Mouse (Mus musculus): ENCODE results near the gene Bckdha. TPM values are rescaled to one million over a fixed set of nuclear protein-coding genes. Genes with fewer than 3 reads are reported as not detected.

Bckdha gene
- polyA plus RNA-seq, 1 experiment from 2014 or later: 50.7 TPM

DNA sequence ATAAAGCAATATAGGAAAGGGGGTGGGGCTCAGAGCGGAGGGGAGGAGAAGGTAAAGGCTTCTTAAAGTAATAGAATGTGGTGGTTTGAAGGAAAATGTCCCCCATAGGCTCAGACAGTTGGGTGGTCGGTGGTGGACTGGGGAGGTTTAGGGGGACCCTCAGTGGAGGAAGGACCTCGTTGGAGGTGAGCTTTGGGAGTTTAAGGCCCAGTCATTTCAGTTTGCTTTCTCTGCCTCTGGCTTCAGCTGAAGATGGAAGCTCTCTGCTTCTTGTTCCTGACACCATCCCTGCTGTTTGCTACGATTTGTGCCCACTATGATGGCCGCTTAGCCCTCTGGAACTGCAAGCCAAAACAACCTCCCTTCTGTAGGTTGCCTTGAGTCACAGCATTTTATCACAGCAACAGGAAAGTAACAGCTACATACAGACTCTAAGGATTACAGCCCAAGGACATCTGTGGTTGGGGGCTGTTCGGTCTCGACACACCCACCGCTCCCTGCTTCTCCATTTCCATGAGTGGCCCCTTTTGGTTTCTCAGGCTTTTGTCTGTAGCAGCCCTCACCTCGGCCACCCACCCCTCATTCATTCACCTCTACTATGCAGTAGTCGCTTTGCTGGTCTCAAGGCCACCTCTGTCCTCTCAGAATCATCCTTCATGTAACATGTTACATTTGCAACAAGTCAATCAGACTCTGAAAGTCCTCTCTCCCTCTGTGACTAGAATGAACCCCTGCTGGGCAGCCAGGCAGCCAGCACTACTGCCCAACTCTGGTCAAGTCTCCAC is 41.2 kb downstream of the Bckdha start:
- WGBS: 82% methylated on average over 10 of the region's 10 CpGs
- no peak for ATAC-seq (ENCODE audit: low read depth)
- peaks cover 12% of the 10 kb centered on the region for H3K4me1 ChIP-seq (replicated peaks)
- H3K4me3 ChIP-seq: no peak overlapping the region
- no peaks in the 10 kb centered on the region for H3K27me3 ChIP-seq
- no peak overlapping the region for H3K9ac ChIP-seq
- no peaks in the 10 kb centered on the region for H3K9me3 ChIP-seq
- no peak overlapping the region for H3K4me2 ChIP-seq
- peaks cover 15% of the 10 kb centered on the region for H3K36me3 ChIP-seq
- H3K27ac ChIP-seq (replicated peaks): no peak overlapping the region

GRCm38 (mm10) chr7:25615706-25616011 is 43.1 kb downstream of the Bckdha start, which contains the start of gene Erich4:
Gene Erich4, minus strand, starts transcription at chr7:25615892.
- 94% methylated on average over 5 of the region's 5 CpGs for WGBS
- no peak within 1 kb of the TSS for H3K4me2 ChIP-seq
- peaks cover 12% of the 10 kb centered on the region for H3K4me1 ChIP-seq (replicated peaks)
- no peaks in the 10 kb centered on the region for H3K27me3 ChIP-seq
- no peak within 1 kb of the TSS for H3K9ac ChIP-seq
- ATAC-seq (ENCODE audit: low read depth): no peak
- H3K36me3 ChIP-seq: no peaks in the 10 kb centered on the region
- H3K9me3 ChIP-seq: no peaks in the 10 kb centered on the region
- no peak within 1 kb of the TSS for H3K4me3 ChIP-seq
- H3K27ac ChIP-seq (replicated peaks): no peak within 1 kb of the TSS

DNA sequence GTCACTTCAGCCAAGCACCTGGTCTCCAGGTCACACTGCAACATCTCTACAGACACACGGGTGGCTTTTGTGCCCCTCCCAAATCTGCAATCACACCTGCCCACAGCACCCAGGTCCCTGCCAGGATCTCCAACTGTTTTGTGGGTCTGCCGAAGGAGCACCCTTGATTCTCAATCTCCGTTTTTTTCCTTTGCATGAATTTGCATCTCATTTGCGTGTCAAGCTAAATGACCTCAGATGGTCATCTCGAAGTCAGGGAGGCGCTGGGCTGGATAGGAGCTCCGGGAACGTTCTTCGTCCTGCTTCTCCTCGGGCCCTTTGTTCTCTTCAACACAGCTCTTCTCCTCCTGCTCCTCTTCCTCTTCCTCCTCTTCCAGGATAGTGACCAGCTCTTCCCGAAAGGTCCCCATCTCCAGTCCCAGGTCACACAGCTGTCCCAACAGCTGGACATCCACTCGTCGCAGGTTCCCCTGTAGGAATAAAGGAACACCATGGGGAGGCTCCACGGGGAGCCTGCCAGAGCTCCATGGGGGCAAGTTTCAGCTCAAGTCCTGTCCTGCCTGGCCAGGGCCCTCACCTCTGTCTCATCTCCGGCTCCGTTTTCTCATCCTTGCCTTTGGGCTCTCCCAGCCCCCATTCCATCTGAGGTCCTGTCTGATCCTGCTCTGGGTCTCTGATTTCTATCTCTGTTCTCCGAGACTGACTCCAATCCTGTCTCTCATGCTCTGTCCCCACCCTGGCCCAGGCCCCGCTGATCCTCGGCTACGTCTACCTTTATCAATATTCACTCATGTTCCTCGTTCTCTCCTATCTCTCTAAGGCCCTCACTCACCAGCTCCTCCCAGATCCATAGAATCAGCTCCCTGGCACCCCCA is 43.7 kb downstream of the Bckdha start:
- H3K9ac ChIP-seq: no peak overlapping the region
- no peak overlapping the region for H3K4me3 ChIP-seq
- no peaks in the 10 kb centered on the region for H3K9me3 ChIP-seq
- no peak for ATAC-seq (ENCODE audit: low read depth)
- no peak overlapping the region for H3K4me2 ChIP-seq
- no peak overlapping the region for H3K27ac ChIP-seq (replicated peaks)
- peaks cover 10% of the 10 kb centered on the region for H3K4me1 ChIP-seq (replicated peaks)
- H3K36me3 ChIP-seq: no peaks in the 10 kb centered on the region
- WGBS: 76% methylated on average over 21 of the region's 21 CpGs
- H3K27me3 ChIP-seq: no peaks in the 10 kb centered on the region

DNA sequence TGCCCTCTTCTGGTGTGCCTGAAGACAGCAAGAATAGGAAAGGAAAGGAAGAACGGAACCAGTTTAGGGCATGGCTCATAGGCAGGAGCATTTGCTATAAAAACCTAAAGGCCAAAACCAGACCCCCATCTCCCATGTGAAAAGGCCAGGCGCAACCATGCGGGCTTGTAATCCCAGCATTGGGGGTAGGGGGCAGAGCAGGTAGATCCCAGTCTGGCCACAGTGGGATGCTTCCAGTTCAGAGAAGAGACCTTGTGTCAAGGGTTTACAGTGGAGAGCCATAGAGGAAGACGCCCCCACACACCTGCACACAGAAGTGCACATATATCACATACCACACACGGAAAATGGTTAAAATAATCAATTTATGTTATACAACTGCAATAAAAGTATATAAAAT is 44.7 kb downstream of the Bckdha start:
- Histone ChIP-seq H3K36me3 (no peaks in the 10 kb centered on the region), H3K27ac (replicated peaks) (no peak overlapping the region), H3K4me2 (no peak overlapping the region), H3K9me3 (no peaks in the 10 kb centered on the region), H3K4me1 (replicated peaks) (0 out of 2 replicates have a peak, but pooled peaks cover 3% of the 10 kb centered on the region), H3K4me3 (no peak overlapping the region), H3K9ac (no peak overlapping the region), H3K27me3 (no peaks in the 10 kb centered on the region)
- ATAC-seq (ENCODE audit: low read depth): no peak
- 91% methylated on average over 5 of the region's 5 CpGs for WGBS

DNA sequence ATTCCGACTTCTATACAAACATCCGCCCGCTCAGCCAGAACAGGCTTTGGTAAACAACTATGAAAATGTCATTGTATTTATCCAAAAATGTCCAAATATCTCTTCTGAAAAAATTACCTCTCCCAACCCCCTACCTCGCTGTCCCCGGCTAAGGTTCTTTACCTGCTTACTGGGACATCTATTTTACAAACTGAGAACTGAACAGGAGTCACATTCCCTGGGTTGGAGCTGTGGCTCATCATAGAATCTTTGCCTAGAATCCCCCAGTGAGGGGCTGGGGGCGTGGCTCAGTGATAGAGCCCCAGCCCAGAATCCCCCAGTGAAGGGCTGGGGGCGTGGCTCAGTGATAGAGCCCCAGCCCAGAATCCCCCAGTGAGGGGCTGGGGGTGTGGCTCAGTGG is 47.3 kb downstream of the Bckdha start:
- ATAC-seq (ENCODE audit: low read depth): no peak
- Histone ChIP-seq H3K4me2 (no peak overlapping the region), H3K9ac (no peak overlapping the region), H3K27me3 (no peaks in the 10 kb centered on the region), H3K27ac (replicated peaks) (no peak overlapping the region), H3K4me1 (replicated peaks) (no peaks in the 10 kb centered on the region), H3K4me3 (no peak overlapping the region), H3K9me3 (0 out of 2 replicates have a peak, but pooled peaks cover 4% of the 10 kb centered on the region), H3K36me3 (no peaks in the 10 kb centered on the region)
- WGBS: 60% methylated on average over 7 of the region's 7 CpGs

- no peaks in the 10 kb centered on the region for H3K36me3 ChIP-seq
- no peak overlapping the region for H3K9ac ChIP-seq
- H3K27ac ChIP-seq (replicated peaks): no peak overlapping the region
- H3K4me2 ChIP-seq: no peak overlapping the region
- H3K4me1 ChIP-seq (replicated peaks): no peaks in the 10 kb centered on the region
- no peak overlapping the region for H3K4me3 ChIP-seq
- ATAC-seq (ENCODE audit: low read depth): no peak
- H3K9me3 ChIP-seq: 0 out of 2 replicates have a peak, but pooled peaks cover 4% of the 10 kb centered on the region
- WGBS: 54% methylated on average over 6 of the region's 6 CpGs
- H3K27me3 ChIP-seq: no peaks in the 10 kb centered on the region
Observed at GRCm38 (mm10) chr7:25610056-25610455, 48.7 kb downstream of the Bckdha start.

- 0 out of 2 replicates have a peak, but pooled peaks cover 4% of the 10 kb centered on the region for H3K9me3 ChIP-seq
- ATAC-seq (ENCODE audit: low read depth): no peak
Observed at GRCm38 (mm10) chr7:25607196-25607595, 51.6 kb downstream of the Bckdha start.

GRCm38 (mm10) chr7:25606625-25607063 is 52.1 kb downstream of the Bckdha start:
- no peak for ATAC-seq (ENCODE audit: low read depth)
- no peak overlapping the region for H3K27ac ChIP-seq (replicated peaks)
- no peak overlapping the region for H3K4me3 ChIP-seq
- H3K4me1 ChIP-seq (replicated peaks): no peaks in the 10 kb centered on the region
- no peaks in the 10 kb centered on the region for H3K36me3 ChIP-seq
- no peak overlapping the region for H3K9ac ChIP-seq
- H3K9me3 ChIP-seq: 0 out of 2 replicates have a peak, but pooled peaks cover 4% of the 10 kb centered on the region
- no peak overlapping the region for H3K4me2 ChIP-seq
- WGBS: 83% methylated on average over 4 of the region's 4 CpGs
- H3K27me3 ChIP-seq: no peaks in the 10 kb centered on the region

More at GRCm38 (mm10) chr7:25607196-25607595, 51.6 kb downstream of the Bckdha start:
- WGBS: 87% methylated on average over 2 of the region's 2 CpGs
- no peak overlapping the region for H3K4me3 ChIP-seq
- no peak overlapping the region for H3K4me2 ChIP-seq
- H3K27ac ChIP-seq (replicated peaks): no peak overlapping the region
- no peaks in the 10 kb centered on the region for H3K36me3 ChIP-seq
- H3K27me3 ChIP-seq: no peaks in the 10 kb centered on the region
- no peaks in the 10 kb centered on the region for H3K4me1 ChIP-seq (replicated peaks)
- no peak overlapping the region for H3K9ac ChIP-seq

- Histone ChIP-seq H3K36me3 (no peaks in the 10 kb centered on the region), H3K4me3 (no peak overlapping the region), H3K27me3 (no peaks in the 10 kb centered on the region), H3K4me2 (no peak overlapping the region), H3K4me1 (replicated peaks) (no peaks in the 10 kb centered on the region), H3K9me3 (no peaks in the 10 kb centered on the region), H3K27ac (replicated peaks) (no peak overlapping the region), H3K9ac (no peak overlapping the region)
- WGBS: 94% methylated on average over 16 of the region's 16 CpGs
- no peak for ATAC-seq (ENCODE audit: low read depth)
Observed at GRCm38 (mm10) chr7:25601346-25601745, 57.4 kb downstream of the Bckdha start.

DNA sequence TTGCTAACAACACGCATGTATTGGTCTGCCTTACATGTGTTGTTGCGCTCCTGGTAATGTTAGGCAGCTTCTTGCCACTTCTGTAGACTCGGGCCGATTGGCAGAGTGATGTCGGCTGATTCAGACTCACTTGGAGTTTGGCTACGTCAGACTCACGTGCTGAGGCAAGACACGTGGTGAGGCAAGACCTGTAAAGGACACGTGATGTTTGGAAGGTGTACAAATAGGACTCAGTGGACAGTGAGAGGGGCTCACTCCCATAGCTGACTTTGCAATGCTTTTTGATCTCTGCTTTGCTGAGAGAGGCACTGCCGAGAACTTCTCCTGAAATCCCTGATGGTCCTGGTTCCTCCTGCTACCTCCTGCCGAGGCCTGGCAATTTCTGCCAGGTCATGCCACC is 58.1 kb downstream of the Bckdha start:
- Histone ChIP-seq H3K36me3 (no peaks in the 10 kb centered on the region), H3K9me3 (no peaks in the 10 kb centered on the region), H3K4me3 (no peak overlapping the region), H3K9ac (no peak overlapping the region), H3K27ac (replicated peaks) (no peak overlapping the region), H3K4me1 (replicated peaks) (no peaks in the 10 kb centered on the region), H3K27me3 (no peaks in the 10 kb centered on the region), H3K4me2 (no peak overlapping the region)
- 89% methylated on average over 11 of the region's 11 CpGs for WGBS
- ATAC-seq (ENCODE audit: low read depth): no peak

- peak; percentile 65; the same call in 1 of the 2 replicates for ATAC-seq (ENCODE audit: low read depth)
- 14% methylated on average over 10 of the region's 10 CpGs for WGBS
- H3K4me3 ChIP-seq: no peak overlapping the region
- no peak overlapping the region for H3K27ac ChIP-seq (replicated peaks)
- no peak overlapping the region for H3K9ac ChIP-seq
- H3K4me2 ChIP-seq: no peak overlapping the region
- H3K9me3 ChIP-seq: no peaks in the 10 kb centered on the region
- H3K36me3 ChIP-seq: no peaks in the 10 kb centered on the region
- H3K27me3 ChIP-seq: no peaks in the 10 kb centered on the region
- H3K4me1 ChIP-seq (replicated peaks): no peaks in the 10 kb centered on the region
Observed at GRCm38 (mm10) chr7:25599663-25600062, 59.1 kb downstream of the Bckdha start.

GRCm38 (mm10) chr7:25593859-25594258 is 64.9 kb downstream of the Bckdha start:
- Histone ChIP-seq H3K9me3 (no peaks in the 10 kb centered on the region), H3K27me3 (no peaks in the 10 kb centered on the region), H3K27ac (replicated peaks) (no peak overlapping the region), H3K4me2 (no peak overlapping the region), H3K4me3 (no peak overlapping the region), H3K4me1 (replicated peaks) (no peaks in the 10 kb centered on the region), H3K36me3 (no peaks in the 10 kb centered on the region), H3K9ac (no peak overlapping the region)
- no peak for ATAC-seq (ENCODE audit: low read depth)
- 64% methylated on average over 3 of the region's 3 CpGs for WGBS
